Mouse (Mus musculus) limb, embryonic 14.5 days (tissue): ENCODE measurements at regions not wholly inside any gene's neighbourhood (a gene's known extent, or its start where the extent isn't known, plus 50 kb on each side); places are given as distances from the start of the nearest gene placed in this dataset.

Experiments
- ATAC-seq: fragments of 200-750 bp; cut with Nextera tagmentation; 2 replicates; pipeline ENCODE4 v1.8.0; 2017; ENCODE audit warnings: low read depth, moderate number of reproducible peaks, moderate TSS enrichment; ENCODE audit not compliant: low FRiP score
- DNase-seq: peaks from one replicate; pipeline ENCODE4 v3.0.0-alpha.2; 2015; ENCODE audit warnings: low spot score
- H3K27ac ChIP-seq: fragments of 300-500 bp; sonication (generic); replicated peaks from 2 replicates; pipeline ENCODE4 v1.5.1; 2014; ENCODE audit warnings: low read depth, mild to moderate bottlenecking, low read length, moderate library complexity, mixed read lengths
- H3K27me3 ChIP-seq: fragments of 300-500 bp; sonication (generic); 2 replicates; pipeline ENCODE4 v1.6.1; 2014; ENCODE audit warnings: low read length, mixed read lengths; ENCODE audit not compliant: control insufficient read depth, insufficient read depth
- H3K36me3 ChIP-seq: fragments of 300-500 bp; sonication (generic); 2 replicates; pipeline ENCODE4 v1.6.1; 2014; ENCODE audit warnings: mild to moderate bottlenecking, low read length, moderate library complexity, mixed read lengths; ENCODE audit not compliant: control insufficient read depth, insufficient read depth
- H3K4me1 ChIP-seq: fragments of 300-500 bp; sonication (generic); 2 replicates; pipeline ENCODE4 v1.6.1; 2014; ENCODE audit warnings: antibody characterized with exemption, low read length, mixed read lengths; ENCODE audit not compliant: control insufficient read depth, insufficient read depth
- H3K4me2 ChIP-seq: fragments of 300-500 bp; sonication (generic); replicated peaks from 2 replicates; pipeline ENCODE4 v1.6.1; 2014; ENCODE audit warnings: low read depth, mild to moderate bottlenecking, low read length, moderate library complexity; ENCODE audit not compliant: severe bottlenecking
- H3K4me3 ChIP-seq: fragments of 300-500 bp; sonication (generic); replicated peaks from 2 replicates; pipeline ENCODE4 v1.5.1; 2014; ENCODE audit warnings: low read length
- H3K9ac ChIP-seq: fragments of 300-500 bp; sonication (generic); 2 replicates; pipeline ENCODE4 v1.6.1; 2014; ENCODE audit warnings: mild to moderate bottlenecking, low read depth, low read length, moderate library complexity; ENCODE audit not compliant: severe bottlenecking
- H3K9me3 ChIP-seq: fragments of 300-500 bp; sonication (generic); 2 replicates; pipeline ENCODE4 v1.6.1; 2016; ENCODE audit warnings: low read length; ENCODE audit not compliant: control insufficient read depth
- POLR2A ChIP-seq: fragments of 200-500 bp; IDR thresholded peaks from 2 replicates; pipeline ENCODE4 v1.8.0; 2012; ENCODE audit warnings: inconsistent platforms, mild to moderate bottlenecking, moderate library complexity, borderline replicate concordance; ENCODE audit not compliant: insufficient read depth, insufficient read length; ENCODE audit errors: extremely low read depth
- WGBS: fragments of 180-500 bp; shearing (Covaris S2); extraction: QIAGEN DNeasy Blood & Tissue Kit; methylation state at CpG from one replicate; pipeline ENCODE4 v1.1.7; 2014; 5-methylcytosine and 5-hydroxymethylcytosine counted together

- Histone ChIP-seq H3K36me3 (no peaks in the 10 kb centered on the region), H3K9ac (no peak overlapping the region), H3K4me3 (no peak overlapping the region), H3K27ac (no peak overlapping the region), H3K27me3 (no peaks in the 10 kb centered on the region), H3K9me3 (no peaks in the 10 kb centered on the region), H3K4me1 (no peaks in the 10 kb centered on the region), H3K4me2 (no peak overlapping the region)
- DNase-seq (no peak), ATAC-seq (no peak)
- 56% methylated on average over 3 of the region's 3 CpGs for WGBS
- no peak for TF ChIP-seq POLR2A
These were observed 123.7 kb upstream of the P2ry1 start for GRCm38 (mm10) chr3:60878880-60879279.

GRCm38 (mm10) chr3:60884027-60884426, 118.6 kb upstream of the P2ry1 start:
- 68% methylated on average over 3 of the region's 3 CpGs for WGBS
- Histone ChIP-seq H3K9ac (no peak overlapping the region), H3K27me3 (no peaks in the 10 kb centered on the region), H3K4me2 (no peak overlapping the region), H3K27ac (no peak overlapping the region), H3K36me3 (no peaks in the 10 kb centered on the region), H3K4me3 (no peak overlapping the region), H3K4me1 (no peaks in the 10 kb centered on the region), H3K9me3 (no peaks in the 10 kb centered on the region)
- ATAC-seq: no peak
- TF ChIP-seq POLR2A: no peak
- no peak for DNase-seq

GRCm38 (mm10) chr3:60889191-60889861, 113.3 kb upstream of the P2ry1 start:
- Histone ChIP-seq H3K36me3 (no peaks in the 10 kb centered on the region), H3K4me1 (no peaks in the 10 kb centered on the region), H3K4me3 (no peak overlapping the region), H3K9ac (no peak overlapping the region), H3K27me3 (no peaks in the 10 kb centered on the region), H3K4me2 (no peak overlapping the region), H3K9me3 (no peaks in the 10 kb centered on the region), H3K27ac (no peak overlapping the region)
- WGBS: 93% methylated on average over 4 of the region's 4 CpGs
- DNase-seq (no peak), ATAC-seq (no peak)
- TF ChIP-seq POLR2A: no peak

GRCm38 (mm10) chr3:60897628-60898269, 104.8 kb upstream of the P2ry1 start:
- Histone ChIP-seq H3K36me3 (no peaks in the 10 kb centered on the region), H3K27me3 (no peaks in the 10 kb centered on the region), H3K4me2 (no peak overlapping the region), H3K27ac (no peak overlapping the region), H3K9ac (no peak overlapping the region), H3K4me3 (no peak overlapping the region), H3K9me3 (no peaks in the 10 kb centered on the region), H3K4me1 (no peaks in the 10 kb centered on the region)
- 83% methylated on average over 5 of the region's 5 CpGs for WGBS
- TF ChIP-seq POLR2A: no peak
- no peak for DNase-seq
- no peak for ATAC-seq

GRCm38 (mm10) chr3:60898720-60899119, 103.9 kb upstream of the P2ry1 start:
- Histone ChIP-seq H3K27me3 (no peaks in the 10 kb centered on the region), H3K9ac (no peak overlapping the region), H3K36me3 (no peaks in the 10 kb centered on the region), H3K4me2 (no peak overlapping the region), H3K27ac (no peak overlapping the region), H3K9me3 (no peaks in the 10 kb centered on the region), H3K4me3 (no peak overlapping the region), H3K4me1 (no peaks in the 10 kb centered on the region)
- WGBS: 66% methylated on average over 1 of the region's 1 CpGs
- ATAC-seq: no peak
- no peak for TF ChIP-seq POLR2A
- DNase-seq: no peak
